Mouse (Mus musculus): ENCODE data around the gene Polr1d.

The Polr1d gene

DNA sequence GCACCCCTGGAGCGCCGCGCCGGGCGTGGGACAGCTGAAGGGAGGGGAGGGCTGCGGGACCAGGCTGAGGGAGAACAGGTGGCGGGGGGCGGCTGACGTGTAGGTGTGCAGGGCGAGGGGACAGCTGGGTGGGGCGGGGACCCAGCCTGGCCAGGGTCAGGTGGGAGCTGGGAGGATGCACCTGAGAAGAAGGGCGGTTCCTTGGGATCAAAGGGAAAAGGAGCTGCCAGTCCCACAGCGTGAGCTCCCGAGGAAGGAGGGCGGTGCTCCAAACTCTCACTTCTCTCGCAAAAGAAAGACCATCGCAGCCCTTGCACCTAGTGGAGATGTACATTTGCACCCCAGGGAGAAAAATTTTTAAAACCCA lies at the start of gene Polr1d:
Gene Polr1d (plus strand): TSS at position 252 of the 367 bp plus-strand sequence.
- in situ Hi-C loops (cut with MboI; ENCODE audit: low sequenced_read_pairs) = no loop called here

DNA sequence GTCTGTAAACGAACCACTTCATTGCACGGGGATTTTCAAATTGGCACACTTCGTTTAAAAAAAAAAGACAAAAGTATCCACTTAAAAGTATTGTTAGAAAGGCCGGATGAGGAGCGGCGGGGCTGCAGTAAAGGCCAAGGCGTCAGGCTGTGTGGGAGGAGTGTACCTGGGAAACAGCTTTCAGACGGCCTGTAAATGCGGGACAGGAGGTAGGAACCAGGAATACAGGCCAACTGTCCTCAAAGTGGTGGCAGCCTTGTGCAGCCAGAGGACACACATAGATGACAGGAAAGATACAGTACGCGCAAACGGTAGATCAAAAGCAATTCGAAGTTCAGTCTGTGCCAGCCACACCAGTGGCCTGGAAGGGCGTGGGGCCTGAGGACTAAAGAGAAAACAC lies 45.6 kb upstream of the Polr1d start:
- in situ Hi-C loops (cut with MboI; ENCODE audit: low sequenced_read_pairs) = no loop called here

DNA sequence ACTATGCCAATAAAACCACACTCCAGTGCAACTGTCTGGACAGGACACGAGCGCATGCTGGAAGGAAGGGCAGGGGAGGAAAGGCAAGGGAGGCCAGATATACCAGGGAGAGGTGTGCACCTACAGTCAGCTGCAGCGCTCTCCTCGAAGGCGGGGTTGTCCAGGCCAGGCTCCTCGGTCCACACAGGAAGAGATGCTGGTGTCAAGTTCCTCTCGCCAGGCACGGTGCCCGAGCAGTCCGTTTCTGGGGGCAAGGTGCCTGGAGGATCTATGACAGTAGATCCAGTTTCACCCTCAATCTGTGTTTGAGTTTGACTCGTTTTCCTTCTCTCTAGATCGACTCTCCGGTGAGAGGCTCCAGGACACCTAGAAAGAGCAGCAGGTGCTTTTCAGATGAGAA lies 43.7 kb upstream of the Polr1d start:
- in situ Hi-C loops (cut with MboI; ENCODE audit: low sequenced_read_pairs) = no loop called here

DNA sequence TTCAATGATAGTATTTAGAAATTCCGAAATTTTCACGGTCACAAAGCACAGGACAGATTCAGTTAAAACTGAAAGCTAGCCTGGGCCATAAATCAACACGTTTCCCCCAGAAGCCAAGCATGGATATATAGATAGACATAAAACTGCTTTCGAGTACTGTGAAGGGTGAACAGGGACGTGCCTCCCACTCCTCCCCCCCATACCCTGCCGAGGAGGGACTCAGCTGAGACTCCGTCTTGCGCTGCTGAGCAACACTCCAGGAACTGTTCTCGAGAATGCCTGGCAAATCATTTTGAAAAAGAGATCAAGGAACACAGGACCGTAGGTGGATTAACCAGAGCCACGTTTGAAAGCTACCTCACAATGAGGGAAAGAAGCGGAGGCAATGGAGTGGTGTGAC lies 42.6 kb upstream of the Polr1d start:
- in situ Hi-C loops (cut with MboI; ENCODE audit: low sequenced_read_pairs) = no loop called here

DNA sequence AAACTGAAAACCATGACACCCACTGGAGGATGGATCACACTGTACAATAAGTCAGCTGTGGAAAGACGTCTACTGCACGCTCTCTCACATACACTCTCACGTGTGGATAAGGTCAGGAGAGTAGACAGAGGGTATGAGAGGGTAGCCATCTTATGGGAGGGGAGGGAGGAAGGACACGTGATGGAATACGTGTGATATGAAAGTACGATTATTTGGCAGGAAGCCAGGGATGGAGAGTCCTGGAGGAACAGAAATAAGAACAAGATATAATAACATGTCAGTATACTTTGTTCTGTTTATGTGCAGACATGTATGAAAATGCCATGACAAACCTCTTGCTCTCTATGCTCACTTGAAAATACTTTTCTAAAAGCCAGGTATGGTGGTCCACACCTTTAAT lies 41.5 kb upstream of the Polr1d start:
- in situ Hi-C loops (cut with MboI; ENCODE audit: low sequenced_read_pairs) = no loop called here

DNA sequence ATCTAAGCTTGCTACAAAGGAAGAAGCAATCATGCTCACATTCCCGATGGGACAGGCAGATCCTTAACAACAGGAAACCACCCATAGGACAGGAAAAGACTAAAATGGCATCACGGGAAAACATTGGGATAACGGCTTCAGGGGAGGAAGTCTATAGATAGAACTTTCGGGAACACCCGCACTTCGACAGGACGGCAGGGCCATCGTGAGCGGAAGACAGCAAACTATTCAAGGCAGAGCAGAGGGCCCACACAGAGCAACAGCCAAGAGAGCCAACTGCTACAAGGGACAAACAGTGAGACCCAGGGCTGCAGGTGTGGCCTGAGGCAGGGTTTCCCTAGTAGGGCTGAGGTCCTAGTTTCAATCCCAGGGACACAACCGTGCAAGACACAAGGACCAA lies 40.8 kb upstream of the Polr1d start:
- in situ Hi-C loops (cut with MboI; ENCODE audit: low sequenced_read_pairs) = no loop called here

DNA sequence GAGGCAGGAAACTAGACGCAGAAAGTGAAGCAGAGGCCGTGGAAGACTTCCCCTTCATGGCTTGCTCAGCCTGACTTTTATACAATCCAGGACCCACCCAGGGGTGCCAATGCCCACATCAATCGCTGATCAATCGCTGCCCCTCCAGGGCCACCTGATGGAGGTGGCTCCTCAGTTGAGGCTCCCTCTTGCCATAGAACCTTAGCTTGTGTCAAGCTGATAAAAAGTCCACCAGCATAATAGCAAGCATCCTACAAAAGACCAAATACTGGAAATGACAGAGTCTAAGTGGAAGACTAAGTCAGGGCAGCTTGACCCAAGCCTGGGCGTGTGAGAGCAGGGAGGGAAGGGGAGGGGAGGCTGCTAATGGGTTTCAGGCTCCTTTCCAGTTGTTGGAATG lies 40.2 kb upstream of the Polr1d start:
- in situ Hi-C loops (cut with MboI; ENCODE audit: low sequenced_read_pairs) = no loop called here

DNA sequence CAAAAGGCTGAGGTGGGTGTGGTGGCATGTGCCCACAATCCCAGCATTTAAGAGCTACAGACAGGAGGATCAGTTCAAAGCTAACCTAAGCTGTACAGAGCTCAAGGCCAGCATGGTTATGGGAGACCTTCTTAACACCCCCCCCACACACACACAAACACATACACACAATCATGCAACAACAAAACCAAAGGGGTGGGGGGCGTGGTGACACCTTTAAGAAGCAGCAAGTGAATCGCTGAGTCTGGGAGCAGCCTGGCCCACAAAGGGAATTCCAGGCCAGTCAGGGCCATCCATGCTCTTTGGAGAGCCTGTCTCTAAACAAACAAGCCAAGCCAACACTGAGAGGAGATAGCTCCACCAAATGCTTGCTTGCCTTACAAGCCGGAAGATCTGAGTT lies 39.2 kb upstream of the Polr1d start:
- in situ Hi-C loops (cut with MboI; ENCODE audit: low sequenced_read_pairs) = no loop called here

DNA sequence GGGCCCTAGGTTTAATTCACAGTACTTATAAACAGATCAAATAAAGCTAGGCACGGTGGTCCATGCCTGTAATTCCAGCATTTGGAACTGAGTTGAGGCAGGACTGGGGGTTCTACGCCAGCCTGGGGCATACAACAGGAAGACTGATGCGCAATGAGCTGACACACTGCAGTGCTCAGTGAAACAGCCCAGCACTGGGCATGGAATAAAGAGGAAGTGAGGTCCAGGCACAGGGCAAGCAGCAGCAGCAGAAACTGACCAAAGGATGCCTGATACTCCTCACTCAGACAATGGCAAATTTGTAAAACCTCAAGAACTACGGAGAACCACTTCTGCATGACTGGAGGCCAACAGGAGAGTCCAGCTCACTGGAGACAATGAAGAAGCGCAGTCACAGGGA lies 37.5 kb upstream of the Polr1d start:
- in situ Hi-C loops (cut with MboI; ENCODE audit: low sequenced_read_pairs) = no loop called here

DNA sequence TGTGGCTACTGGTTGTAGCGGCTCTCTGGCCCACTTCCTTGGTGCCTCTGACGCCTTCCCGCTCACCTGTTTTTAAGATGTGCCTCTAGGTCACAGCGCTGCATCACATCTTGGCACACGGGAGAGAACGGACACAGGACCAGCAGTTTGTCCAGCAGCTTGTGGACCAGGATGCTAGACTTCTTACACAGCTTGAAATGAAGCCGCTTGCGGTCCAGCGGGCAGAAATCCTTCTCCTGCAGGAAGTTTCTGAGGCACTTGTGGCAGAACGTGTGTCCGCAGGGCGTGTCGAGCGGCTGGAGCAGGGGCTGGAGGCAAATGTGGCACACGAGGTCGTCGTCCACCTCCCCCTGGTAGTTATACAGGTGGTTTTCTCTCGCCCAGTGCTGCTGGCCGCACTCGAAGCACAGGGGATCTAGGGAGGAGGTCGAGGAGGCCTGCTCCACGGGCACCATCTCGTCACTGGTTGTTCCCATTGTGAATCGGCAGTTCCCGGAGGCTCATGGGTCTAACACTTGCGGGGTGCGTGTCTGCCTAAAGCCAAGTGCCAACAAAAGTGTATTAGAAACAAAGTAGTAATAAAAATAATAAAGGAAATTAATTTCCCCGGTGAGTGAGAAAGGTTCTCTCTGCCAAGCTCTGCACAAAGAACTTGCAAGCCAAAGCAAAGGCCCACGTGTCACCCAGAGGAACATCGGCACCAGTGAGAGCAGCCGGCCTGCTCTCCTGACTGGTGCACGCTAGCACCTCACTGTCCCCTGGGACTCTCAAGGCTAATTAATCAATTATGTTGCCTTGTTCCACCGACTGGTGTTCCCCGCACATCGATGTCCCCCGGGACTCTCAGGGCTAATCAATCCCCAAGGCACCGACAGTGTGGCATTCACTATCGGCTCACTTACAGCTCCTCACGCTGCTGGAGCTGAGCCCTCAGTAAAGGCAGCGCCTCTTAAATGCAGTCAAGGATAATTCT lies 34.6 kb upstream of the Polr1d start:
- in situ Hi-C loops (cut with MboI; ENCODE audit: low sequenced_read_pairs) = no loop called here

DNA sequence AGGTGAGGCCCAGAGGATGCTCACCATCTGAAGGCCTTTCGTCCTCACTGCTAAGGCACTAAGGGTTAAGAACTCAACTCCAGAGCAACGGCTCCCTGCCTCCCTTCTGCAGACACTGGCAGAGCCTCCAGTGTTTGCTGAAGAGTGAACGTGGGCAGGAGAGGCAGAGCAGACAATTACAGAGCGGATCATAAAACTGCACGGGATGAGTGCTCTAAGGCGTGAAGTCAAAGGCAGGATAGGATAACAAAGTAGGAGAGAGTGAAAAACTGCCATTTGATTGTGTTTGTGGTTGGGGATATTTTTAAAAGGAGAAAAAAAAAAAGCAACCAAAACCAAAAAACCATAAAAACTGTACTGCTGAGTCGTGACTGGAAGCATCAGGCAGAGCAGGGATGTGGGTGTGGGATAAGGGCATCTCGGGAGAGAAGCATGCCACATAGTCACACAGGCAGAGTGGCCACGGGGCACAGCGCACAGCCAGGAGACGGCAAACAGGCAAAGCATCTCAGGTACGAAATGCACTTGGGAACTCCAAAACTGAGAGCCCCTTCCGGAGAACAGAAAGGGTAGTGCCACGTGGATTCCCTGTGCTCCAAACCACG lies 33.5 kb upstream of the Polr1d start:
- in situ Hi-C loops (cut with MboI; ENCODE audit: low sequenced_read_pairs) = no loop called here

DNA sequence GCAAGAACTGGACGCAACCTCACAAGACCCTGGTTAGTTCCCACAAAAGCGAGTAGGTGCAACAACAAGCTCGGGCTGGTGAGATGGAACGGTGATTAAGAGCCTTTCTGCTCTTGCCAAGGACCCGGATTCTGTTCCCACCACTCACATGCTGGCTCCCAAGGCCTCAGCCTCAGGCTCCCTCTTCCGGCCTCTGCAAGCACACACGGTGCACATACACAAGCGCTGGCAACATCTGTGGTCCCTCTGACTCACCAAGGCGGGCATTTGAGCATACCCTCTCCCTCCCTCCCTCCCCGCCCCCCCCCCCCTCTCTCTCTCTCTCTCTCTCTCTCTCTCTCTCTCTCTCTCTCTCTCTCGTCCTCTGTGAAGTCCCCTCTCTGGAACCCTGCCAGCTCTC lies 31.5 kb upstream of the Polr1d start:
- in situ Hi-C loops (cut with MboI; ENCODE audit: low sequenced_read_pairs) = no loop called here

DNA sequence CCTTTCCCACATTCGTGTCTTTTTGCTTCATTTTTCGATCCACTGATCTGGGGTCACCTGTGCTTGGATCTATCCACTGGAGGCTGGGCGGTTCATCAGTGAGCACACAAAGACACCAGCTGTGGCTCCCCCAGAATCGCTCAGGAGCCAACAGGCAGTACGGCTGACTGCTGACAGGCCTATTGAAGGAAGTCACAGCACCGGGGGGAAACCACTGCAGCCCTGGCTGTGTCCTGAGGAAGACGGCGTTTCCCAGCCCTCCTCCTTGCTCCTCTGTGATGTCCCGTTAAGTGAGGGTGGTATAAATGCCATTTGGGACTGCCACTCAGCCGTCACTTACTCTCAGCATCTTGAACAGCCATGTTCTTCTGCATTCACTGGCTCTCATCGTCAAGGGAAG lies 30.9 kb upstream of the Polr1d start:
- in situ Hi-C loops (cut with MboI; ENCODE audit: low sequenced_read_pairs) = no loop called here

DNA sequence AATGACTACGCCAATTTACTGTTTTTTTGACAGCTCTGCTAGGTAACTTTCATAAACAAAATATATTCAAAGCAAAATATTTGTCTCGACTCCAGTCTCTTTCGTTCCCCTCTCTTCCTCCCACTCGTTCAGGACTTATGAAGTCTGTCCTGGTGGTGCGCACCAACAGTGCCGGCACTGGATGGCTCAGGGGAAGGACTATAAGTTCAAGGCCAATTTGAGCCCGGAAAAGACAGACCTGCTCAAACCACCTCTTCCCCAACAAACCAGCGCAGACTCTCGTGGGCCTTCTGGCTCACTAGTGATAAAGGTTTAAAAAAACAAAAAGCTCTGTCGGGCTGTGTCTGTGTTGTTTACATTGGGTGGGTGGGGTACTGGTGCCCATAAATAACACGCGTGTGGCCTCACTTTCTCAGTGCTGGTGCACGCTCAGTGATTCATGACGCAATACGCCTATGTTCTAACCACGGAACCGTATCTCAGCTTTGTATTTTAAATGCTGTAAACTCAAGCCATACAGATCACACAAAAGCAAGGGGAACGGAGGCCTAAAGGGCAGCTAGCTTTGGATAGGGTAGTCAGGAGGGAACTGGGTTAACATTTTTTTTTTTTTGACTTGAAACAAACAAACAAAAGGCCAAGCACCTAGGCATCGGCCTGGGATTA lies 27.2 kb upstream of the Polr1d start:
- in situ Hi-C loops (cut with MboI; ENCODE audit: low sequenced_read_pairs) = no loop called here

DNA sequence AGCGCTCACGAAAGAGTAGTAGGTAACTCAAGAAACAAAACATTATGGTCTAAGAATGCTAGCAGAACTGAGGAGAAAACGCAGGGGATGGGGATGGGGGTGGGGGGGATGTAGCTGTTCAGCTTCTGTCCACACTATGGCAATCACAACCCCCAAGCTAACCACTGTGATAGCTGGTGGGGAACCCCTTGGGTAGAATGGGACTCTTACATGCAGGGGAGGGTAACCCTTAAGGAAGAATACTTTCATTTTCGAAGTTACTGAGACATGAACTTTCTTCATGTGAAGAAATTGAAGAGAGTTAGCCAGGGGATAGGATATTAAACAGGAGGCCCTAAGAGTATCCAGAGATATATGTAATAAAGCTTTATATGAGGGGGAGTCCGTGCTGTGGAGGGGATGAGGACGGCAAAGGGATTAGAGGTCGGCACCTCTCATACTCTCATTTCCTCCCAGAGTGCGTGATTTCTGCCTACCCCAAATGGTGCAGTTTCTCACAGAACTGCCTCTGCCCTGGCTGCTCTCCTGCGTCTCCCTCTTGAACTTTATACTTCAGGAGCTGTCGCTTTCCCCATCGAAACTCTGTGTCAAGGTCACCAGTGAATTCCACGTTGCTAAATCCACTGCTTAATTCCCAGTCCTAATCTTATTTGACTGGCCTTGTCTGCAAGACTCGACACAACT lies 25.9 kb upstream of the Polr1d start:
- in situ Hi-C loops (cut with MboI; ENCODE audit: low sequenced_read_pairs) = no loop called here

DNA sequence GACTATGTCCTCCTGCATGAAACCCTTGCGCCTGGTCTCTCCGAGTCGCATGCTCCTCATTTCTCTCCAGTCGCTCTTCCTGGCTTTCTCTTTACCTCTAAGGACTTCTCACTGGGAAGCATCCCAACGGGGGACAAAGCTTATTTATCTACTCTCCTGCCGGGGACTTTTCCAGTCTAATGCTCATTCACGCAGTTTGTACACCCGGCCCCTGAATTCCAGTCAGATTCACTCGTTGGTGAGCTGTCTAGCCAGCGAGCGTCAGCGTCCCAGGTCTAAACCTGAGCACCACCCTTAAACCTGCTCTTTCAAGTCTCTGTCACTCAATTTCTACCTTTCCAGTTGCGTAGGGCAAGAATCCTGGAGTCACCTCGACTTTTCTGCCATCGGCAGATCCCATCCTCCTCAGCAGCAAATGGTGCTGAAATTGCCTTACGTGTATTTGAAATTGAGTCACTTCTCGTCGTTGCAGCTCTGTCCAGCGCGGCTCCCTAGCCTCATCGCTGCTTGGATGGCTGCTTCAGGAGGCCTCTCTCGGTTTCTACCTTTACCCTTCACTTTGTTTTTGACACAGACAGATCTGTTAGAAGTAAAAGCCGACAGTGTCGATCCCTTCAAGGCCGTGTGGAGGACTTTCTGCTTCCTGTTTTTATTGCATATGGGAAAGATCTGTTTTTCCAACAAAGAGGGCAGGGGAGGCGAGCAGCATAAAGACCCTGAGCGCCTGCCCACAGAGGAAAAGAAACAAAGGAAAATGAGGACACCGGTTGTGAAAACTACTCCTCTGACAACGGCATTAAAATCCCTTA lies 25.1 kb upstream of the Polr1d start:
- in situ Hi-C loops (cut with MboI; ENCODE audit: low sequenced_read_pairs) = no loop called here

DNA sequence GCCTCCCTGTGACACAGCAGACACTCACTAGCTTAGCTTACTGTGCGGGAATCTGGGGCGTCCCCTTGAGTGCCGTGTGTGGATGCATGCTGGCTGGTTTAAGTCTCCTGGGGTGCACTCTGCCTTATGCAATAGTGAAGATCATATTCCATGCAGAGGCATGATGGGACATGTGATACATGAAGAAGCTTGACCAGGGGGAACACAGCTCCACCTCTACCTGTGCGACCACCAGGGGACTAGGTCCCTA lies 24.6 kb upstream of the Polr1d start:
- in situ Hi-C loops (cut with MboI; ENCODE audit: low sequenced_read_pairs) = no loop called here

DNA sequence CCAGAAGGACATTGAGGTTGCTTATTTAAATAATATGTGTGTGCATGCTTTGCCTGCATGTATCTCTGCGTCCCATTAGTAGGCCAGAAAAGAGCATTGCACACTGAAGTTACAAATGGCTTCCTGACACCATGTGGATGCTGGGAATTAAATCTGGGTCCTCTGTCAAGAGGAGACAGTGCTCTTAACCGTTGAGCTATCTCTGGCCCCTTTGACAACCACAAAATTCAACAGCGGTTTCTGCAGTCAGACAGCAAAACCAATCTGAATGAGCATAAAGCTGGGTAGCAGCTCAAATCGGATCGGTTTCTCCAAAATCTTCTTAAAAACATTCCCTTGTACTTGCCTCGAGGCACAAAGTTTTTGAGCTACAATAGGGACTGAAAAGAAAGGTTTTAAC lies 23.8 kb upstream of the Polr1d start:
- in situ Hi-C loops (cut with MboI; ENCODE audit: low sequenced_read_pairs) = no loop called here

DNA sequence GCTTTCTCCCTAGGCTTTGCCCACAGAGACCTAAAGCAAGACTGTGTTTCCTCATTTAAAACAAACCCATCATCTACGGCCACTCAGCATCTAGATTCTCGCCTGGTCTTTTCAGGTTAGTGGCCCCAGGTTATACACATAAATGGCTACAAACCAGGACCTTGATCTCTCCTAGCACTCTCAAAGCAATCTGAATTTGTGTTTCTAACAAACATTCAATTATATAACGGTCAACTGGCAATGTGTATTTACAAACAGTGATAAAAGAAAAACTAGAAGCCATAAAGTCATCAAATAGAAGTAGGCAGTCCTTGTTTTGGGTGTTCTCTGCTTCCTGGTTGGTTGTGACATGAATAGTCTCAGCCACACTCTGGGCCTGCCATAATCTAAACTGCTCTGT lies 23.4 kb upstream of the Polr1d start:
- in situ Hi-C loops (cut with MboI; ENCODE audit: low sequenced_read_pairs) = no loop called here

DNA sequence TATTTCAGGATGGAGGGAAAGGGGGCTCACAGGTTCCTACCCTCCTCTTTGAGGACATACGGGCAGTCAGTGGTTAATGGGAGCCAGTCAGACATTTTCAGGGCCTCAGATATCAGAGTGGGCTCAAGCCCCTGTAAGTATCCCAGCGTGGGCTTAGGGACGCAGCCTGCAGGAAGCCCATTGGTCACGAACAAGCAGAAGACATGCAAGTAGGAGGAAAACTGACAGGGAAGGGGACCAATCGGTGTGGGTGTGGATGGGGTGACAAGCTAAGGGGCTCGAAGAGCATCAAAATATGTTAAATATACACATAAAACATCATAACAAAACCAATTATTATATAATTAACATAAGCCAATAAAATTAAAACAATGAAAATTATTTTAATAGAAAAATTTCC lies 22.5 kb upstream of the Polr1d start:
- in situ Hi-C loops (cut with MboI; ENCODE audit: low sequenced_read_pairs) = no loop called here

DNA sequence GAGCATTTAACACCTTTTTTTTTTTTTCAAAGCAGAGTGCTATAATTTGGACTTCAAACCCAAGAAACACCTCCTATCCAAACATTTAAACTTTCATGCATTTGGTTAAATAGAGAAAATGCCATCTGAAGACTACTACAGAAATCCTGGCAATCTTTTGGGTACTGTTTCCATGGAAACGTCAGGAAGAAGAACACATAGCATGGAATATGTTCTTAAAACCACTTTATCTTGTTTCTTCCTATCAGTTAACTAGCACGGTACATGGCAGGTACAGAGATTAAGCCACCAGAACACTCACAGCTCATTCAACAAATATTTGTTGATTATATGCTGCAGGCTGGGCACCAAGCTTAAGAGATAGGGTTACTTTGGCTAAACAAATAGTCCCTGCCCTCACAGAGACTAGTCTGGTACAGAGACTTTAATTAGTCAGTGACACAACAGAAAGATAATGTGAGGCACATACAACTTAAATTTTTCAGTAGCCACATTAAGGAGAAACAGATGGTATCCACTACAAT lies 22.0 kb upstream of the Polr1d start:
- in situ Hi-C loops (cut with MboI; ENCODE audit: low sequenced_read_pairs) = no loop called here

Measured in CH12F3 (cell line).